Mouse (Mus musculus): ENCODE measurements at regions not wholly inside any gene's neighbourhood (a gene's known extent, or its start where the extent isn't known, plus 50 kb on each side); places are given as distances from the start of the nearest gene placed in this dataset.
"Not testable (repeated sequence)": the region's sequence is repeated elsewhere in the genome, so short reads cannot be mapped to it uniquely, and the experiment has no call there.

DNA sequence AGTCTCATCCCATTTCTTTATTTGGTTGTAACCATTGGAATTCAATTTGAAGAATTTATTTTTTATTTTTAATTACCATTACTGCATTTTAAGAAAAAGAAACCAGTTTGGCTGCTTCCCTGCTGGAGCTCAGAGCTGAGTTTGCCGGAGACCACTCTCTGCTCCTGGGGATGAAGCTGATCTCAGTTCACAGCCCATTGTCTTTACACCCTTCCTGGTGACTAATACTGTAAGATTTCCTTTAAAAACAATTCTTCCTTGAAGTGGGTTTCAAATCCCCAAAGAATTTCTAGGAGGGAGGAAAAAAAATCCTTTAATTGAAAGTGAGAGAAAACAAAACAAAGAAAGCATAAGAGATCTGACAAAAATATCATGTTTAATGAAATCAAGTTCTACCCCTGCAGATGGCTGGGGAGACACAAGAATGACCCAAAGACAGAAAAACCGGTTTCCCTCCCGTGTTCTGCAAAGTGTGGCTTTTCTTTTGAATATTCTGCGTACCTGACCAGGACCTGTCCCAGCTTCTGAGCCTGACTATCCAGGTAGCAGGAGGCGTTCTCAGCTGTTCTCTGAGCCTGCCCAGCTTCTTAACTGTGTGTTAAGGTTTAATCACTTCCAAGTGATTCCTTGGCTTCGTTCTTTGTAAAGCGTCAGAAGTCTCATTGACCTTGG, 216.1 kb downstream of the Bcl11a start:
- no peak for ATAC-seq (replicated peaks; ENCODE audit: low read depth, poor library complexity, severe bottlenecking)

DNA sequence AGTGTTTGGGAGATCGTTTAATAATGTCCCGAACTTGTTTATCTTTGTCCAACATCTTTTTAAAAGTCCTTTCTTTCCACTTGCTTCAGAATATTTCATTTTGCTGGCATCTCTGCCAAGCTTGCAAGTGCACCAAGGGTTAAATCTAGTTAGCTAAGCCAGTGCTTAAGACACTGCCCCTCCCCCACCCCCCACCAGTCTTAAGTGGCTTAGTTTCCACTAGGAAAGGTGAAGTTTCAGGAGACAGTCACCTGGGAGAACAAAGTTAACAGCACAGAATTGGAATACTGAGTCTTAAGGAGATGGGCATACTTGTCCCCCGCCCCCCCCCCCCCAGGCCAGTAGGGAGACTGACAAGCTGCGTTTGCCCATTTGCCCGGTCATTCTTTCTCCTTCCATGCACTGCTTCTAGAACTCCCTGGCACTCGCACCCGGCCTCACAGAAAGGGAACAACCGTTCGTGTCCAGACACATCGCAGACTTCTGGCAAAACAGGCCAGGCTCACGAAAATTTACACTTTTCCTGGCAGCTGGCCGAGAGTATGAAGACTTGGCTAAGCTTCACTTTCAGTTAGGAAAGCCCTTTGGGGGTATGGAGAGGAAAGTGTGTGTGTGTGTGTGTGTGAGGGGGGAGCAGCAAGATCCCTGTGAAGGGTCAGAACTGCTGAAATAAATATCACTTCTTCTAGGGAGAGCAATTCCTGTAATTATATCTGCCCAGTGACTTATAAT, 219.2 kb downstream of the Bcl11a start:
- ATAC-seq (replicated peaks; ENCODE audit: low read depth, poor library complexity, severe bottlenecking) = peak; percentile 28

DNA sequence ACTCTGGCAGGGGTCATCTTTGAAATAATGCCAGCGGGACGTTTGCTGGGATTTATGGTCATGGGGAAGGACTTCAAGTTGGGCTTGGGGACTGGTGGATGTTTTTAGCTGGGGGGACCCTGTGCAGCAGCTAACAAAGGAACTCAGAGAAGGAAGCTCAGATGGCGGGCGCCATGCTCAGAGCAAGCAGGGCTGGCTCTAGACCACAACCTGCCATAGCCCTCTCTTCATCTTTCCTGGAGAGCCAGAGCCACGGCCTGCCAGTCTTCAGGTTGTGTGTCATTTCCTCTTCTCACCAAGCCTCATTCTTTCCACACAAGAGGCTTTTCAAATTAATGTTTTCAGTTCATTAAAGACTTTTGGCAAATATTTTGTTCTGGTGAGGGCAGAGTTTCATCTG, 219.9 kb downstream of the Bcl11a start:
- peak; percentile 59 for ATAC-seq (replicated peaks; ENCODE audit: low read depth, poor library complexity, severe bottlenecking)

DNA sequence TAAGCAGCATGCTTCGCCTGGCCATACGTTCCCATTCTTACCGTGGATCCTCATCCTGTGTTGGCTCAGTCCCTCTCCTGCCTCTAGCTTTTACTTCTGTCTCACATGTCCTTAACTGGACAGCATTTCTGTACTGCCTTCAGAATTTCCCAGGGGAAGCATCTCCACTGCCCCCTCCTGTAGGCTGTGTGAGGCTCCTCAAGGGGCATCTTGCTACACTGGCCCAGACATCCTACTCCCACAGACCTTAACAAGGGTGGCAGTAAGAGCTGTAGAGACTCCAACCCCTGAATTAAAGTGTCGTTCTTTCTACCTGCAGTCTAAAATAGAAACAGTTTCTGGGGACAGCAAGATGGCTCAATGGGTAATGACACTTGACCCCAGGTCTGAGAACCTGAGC, 222.5 kb downstream of the Bcl11a start:
- no peak for ATAC-seq (replicated peaks; ENCODE audit: low read depth, poor library complexity, severe bottlenecking)

DNA sequence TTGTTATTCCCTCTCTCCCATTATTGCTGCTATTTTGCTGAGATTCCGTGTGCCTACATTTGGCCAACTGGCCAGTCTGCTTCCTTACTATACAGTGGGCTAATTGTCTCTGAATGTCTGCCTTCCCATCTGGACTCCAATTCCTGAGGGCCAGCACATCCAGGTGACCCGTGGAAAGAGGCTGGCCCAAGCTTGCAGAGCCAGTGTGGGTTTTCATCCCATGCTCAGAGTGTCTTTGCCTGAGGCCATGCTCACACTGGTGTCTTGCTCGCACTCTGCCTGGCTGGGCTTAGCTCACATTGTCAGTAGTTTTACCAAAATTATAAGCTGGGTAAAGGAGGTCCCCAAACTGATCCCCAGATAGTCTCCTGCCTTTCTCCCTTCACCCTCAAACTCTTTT, 223.3 kb downstream of the Bcl11a start:
- no peak for ATAC-seq (replicated peaks; ENCODE audit: low read depth, poor library complexity, severe bottlenecking)

DNA sequence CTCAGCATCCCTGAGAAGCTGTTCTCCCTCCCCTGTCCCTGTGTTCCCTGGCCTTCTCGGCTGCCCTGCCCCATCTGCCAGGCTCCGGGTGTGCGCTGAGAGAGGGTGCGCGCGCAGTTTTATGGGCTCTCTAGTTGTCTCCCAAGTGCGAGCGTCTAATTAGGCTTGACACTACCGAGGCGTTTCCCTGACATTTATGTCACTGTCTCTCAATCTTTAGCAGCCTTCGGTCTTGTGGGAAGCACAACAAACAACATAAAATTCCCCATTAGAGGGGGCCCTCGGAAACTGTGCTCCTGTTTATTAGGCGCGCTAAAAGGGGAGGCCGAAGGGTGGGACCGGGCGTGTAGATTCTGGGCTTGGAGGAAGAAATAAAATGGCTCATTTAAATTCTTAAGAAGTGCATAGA, 227.3 kb downstream of the Bcl11a start:
- peak; percentile 56 for ATAC-seq (replicated peaks; ENCODE audit: low read depth, poor library complexity, severe bottlenecking)

DNA sequence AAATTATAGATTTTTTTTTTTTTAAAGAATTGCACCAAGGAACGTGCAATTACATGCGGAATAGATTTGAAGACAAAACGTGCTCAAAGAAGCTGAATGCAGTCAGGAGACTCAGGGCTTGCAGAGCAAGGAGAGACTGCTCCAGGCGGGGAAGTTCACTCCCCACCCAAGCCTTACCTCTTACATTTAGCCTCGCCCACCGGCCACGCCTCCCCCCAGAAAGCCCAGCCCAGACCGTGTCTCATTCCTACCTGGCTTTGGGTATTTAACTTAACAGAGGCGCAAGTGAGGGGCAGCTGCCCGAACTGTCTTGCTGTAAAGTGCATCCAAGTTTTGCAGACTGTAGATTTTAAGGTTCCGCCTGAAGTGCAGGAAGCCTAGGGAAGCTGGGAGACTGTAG, 227.8 kb downstream of the Bcl11a start:
- ATAC-seq (replicated peaks; ENCODE audit: low read depth, poor library complexity, severe bottlenecking) = peak; percentile 79

DNA sequence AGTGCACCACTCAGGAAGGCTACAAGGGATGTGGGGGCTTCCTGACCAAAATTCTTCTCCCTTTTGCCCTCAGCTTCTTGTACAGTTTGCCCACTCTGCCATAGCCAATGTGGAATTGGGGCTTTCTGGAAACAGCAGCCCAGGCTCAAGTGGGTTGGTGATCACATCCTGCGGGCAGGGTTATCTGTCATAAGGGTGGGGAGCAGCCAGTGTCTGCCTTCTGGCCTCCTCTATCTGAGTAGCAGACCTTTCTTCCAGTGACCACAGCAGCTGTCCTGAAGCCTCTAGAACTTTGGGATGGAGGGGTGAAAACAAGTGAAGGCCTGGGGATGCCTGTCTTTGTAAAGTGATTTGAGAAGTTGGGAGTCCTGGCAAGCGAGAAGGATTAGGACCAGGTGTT, 228.2 kb downstream of the Bcl11a start:
- ATAC-seq (replicated peaks; ENCODE audit: low read depth, poor library complexity, severe bottlenecking) = peak; percentile 80

DNA sequence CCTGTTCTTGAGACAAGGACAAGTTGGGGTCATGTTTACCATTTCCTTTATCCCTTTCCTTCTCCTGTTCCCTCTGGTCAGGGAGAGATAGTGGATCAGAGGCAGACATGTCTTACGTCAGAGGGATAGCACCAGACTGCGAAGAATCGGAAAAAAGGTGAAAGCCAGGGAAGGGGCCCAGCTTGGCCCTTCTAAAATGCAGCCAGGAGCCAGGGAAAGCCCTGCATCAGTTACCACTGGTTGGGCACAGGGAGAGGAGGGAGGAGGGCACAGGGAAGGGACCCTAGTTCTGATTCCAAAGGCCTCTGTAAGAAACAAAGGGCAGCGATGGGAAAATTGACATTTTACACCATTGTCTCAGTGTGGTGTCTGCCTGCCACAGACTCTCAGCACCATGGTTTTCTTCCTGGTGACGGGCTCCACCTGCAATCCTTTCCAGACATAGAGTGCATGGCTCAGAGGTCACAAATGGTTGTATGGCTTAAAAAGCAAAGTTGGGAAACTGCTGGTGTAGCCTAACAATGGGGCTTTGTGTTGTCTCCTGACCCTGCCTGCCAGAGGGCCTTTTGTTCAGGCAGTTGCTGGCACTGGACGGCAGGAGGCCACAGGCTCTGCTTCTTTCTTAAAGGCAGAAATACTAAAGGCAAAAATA, 229.9 kb downstream of the Bcl11a start:
- no peak for ATAC-seq (replicated peaks; ENCODE audit: low read depth, poor library complexity, severe bottlenecking)

DNA sequence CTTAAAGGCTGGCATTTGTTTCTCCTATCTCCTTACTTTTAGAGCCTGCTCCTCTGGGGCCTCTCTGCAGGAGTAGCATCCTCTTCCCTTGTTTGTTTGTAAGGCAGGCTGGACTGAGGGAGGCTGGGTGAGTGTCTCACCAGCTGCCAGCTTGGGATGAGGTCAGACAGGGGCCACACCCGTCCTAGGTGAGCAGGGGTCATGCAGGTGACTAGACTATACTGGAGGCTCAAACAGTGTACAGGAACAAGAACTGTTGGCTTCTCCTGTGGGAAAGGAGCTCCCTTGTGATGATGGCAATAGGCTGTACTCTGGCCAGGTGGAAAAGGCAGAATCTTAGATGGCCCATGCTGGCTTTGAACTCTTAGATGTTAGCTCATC, 230.4 kb downstream of the Bcl11a start:
- ATAC-seq (replicated peaks; ENCODE audit: low read depth, poor library complexity, severe bottlenecking) = no peak

DNA sequence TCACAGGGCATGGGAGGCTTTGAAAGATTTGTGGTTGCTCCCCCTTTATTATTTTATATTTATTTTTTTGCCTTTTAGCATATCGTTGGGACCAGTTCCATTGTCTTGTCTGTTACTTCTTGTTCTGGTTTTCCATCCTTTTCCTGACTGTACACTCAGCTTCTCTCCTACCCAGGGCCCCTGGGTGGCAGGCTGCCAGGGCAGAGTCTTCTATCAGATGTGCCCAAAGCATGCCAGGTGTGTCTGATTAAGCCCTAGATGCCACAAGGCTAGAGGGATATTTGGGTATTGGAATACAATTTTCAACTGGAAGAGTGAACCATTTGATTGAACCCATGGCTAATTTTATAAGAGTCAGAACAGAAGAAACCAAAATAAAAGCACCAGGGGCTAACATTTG, 236.2 kb downstream of the Bcl11a start:
- ATAC-seq (replicated peaks; ENCODE audit: low read depth, poor library complexity, severe bottlenecking) = no peak

DNA sequence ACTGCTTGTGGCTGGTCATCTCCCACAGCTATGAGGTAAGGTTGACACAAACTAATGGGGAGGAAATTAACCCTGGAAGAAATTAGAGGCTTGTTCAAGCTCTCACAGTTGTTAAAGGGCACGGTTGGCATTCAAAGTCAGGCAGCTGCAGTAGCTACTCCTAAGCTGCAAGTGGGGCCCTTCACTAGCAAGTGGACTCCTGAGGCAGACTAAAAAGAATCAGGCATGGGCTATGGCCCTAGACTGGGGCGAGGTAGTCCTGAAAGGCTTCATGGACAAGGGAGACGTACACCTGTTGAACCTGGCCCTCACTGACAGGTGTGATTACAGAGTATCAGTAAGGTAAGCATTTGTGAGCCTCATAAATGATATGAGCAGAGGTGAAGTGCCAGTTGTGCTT, 237.7 kb downstream of the Bcl11a start:
- ATAC-seq (replicated peaks; ENCODE audit: low read depth, poor library complexity, severe bottlenecking) = 0 out of 2 replicates have a peak, but pooled peaks have one; percentile 18

DNA sequence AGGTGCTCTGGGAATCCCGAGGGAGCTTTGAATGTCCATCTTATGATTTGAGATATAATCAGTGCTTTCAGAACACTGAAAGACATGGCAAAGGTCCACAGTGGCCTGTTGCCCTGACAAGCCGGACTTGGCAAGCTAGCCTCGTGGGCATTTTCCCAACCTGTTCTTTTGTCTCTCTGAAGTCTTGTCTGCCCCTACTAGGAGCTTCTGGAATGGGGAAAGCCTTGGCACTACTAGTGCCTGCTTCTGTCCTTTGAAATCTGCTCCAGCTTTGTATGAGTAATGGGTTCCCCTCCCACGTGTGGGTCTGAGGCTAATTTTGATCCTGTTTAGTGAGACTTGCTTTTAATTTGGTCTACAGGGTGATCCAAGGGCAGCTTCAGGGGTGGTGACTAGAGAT, 238.3 kb downstream of the Bcl11a start:
- ATAC-seq (replicated peaks; ENCODE audit: low read depth, poor library complexity, severe bottlenecking) = no peak

DNA sequence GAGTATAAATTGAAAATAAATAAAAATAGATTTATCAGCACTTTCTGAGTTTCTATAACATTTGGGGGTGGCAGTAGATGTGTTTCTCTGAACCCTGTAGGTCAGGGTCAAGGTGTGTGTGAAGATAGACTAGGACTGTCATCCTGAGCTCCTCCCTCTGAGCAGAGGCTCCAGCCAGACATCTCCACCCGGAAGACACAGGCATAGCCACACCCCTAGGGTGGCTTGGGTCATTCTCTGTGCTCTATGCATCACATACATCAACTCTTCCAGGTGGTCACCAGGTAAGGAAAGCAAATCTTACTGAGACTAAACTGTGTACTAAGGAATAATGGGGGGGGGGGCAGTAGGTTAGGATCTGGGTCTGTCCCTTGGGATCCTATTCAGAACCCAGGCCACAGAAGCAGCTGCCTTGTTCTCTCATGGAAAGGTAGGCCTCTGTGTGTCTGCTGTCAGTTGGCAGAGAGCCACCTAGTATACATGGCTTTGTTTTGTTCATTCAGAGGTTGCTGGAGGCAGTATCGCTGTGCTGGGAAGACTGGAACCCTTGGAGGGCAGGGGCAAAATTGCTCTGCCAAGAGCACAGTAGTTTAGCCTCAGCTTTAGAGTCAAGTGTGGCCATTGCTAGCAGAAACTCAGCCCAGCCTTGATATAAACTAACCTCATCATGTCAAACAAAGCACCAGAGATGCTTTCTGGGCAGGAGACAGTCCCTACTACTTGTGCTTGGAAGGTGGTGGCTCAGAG, 240.3 kb downstream of the Bcl11a start:
- no peak for ATAC-seq (replicated peaks; ENCODE audit: low read depth, poor library complexity, severe bottlenecking)

DNA sequence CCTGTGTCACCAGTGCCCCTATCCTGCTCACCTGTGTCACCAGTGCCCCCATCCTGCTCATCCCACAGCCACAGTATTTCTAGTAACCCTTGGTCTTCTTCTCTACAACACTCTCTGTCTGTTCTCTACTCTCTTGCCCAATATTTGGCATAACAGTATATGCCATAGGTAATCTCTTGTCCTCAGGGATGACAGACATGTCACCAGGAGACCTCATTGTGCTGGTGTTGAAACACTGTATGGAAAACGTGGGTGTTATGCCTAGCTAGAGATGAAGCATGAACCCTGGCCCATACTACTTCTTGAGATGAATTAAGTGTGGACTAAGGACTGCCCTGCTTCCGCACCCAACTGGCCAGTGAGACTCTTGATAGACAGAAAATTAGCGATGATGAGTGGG, 241.4 kb downstream of the Bcl11a start:
- ATAC-seq (replicated peaks; ENCODE audit: low read depth, poor library complexity, severe bottlenecking) = no peak

DNA sequence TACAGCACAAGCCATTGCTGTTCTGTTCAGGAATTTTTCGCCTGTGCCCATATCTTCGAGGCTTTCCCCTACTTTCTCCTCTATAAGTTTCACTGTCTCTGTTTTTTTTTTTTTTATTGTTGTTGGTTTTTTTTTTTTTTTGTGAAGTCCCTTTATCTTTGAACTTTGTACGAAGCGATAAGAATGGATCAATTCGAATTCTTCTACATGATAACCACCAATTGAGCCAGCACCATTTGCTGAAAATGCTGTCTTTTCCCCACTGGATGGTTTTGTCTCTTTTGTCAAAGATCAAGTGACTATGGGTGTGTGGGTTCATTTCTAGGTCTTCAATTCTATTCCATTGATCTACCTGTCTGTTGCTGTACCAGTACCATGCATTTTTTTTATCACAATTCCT, 244.6 kb downstream of the Bcl11a start:
- not testable (repeated sequence) for ATAC-seq (replicated peaks; ENCODE audit: low read depth, poor library complexity, severe bottlenecking)

DNA sequence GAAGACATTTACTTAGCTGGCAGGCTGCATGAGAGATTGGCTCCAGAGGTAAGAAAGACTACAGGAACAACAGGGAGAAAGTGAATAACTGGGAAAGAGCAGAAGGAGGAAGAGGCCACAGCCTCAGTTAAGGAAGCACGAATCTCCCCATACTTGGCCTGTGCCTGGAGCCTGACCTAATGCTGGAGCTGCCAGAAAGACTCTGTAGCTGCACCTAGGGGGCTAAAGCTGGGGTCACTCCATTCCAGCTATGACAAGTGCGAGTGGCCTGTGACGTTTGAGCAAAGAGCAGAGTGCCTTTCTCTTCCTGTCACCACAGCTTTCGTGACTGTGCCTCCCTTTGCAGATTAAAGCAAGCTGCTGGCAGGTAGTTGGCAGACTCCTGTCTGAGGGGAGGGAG, 250.6 kb downstream of the Bcl11a start:
- no peak for ATAC-seq (replicated peaks; ENCODE audit: low read depth, poor library complexity, severe bottlenecking)

DNA sequence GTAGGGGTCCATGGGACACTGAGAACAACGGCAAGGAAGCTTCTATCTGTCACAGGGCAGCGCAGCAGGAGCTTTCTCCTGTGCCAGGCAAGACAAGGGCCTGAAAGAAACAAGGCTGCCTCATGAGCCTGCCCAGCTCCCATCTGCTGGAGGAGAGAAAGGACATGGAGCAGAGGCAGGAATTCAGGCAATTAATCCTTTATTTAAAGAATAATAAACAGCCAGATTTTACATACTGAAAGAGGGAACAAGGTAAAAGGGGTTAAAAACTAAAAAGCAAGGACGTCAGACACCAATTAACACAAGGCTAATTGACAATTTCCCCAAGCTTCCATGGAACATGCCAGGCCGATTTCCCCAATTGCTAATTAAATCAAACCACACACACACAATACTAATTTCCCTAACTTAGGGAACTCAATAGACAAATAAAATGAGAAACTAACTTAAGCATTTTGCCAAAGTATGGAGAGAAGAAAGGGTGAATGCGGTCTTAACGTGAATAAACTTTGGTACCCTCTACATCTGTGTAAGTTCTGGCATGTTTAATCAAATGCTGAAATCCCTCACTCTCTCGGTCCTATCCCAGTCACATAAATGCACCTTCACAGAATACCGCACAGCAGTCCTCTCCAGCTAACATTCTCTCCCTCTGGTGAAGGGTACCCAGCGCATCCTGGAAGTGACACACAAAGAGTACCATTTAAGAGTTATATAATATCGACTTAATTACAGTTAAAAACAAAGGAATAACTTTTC, 252.7 kb downstream of the Bcl11a start:
- no peak for ATAC-seq (replicated peaks; ENCODE audit: low read depth, poor library complexity, severe bottlenecking)

DNA sequence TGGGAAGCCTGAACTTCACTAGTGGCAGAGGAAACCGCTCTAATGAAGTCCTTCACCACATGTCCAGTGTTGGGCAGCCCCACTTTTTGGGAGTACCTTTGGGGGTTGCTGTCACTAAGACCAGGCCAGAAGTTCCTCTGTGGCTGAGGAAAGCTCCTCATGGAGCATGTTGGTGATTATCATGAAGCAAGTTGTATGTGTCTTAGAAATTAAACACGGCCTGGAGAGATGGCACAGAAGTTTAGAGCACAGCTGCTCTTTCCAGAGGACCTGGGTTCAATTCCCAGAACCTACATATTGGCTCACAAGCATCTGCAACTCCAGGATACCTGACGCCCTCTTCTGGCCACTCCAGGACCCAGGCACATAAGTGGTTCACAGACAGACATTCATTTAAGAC, 254.4 kb downstream of the Bcl11a start:
- ATAC-seq (replicated peaks; ENCODE audit: low read depth, poor library complexity, severe bottlenecking) = no peak

DNA sequence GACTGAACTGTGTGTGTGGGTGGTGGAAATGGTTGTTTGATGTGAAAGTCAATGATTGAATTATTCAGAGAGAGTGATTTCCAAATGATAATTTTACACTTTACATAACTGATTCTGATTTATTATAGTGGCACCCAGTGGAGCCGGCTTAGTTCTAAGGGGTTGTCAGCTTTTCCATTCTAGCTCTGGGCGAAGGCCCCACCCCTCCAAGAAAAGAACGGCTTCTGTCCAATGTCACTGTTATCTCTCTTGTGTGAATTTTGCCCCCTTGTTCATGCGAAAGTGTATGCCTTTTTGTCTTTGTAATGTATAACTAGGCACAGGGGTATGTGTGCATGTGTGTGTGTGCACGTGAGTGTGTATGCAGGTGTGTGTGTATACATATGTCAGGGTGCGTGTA, 255.3 kb downstream of the Bcl11a start:
- no peak for ATAC-seq (replicated peaks; ENCODE audit: low read depth, poor library complexity, severe bottlenecking)

Measured in common myeloid progenitor, adult 5-6 weeks (primary cell).